Mouse (Mus musculus): ENCODE results near the gene Ugt1a7c. TPM values are rescaled to one million over a fixed set of nuclear protein-coding genes. Genes with fewer than 3 reads are reported as not detected.
"Not testable (repeated sequence)": the region's sequence is repeated elsewhere in the genome, so short reads cannot be mapped to it uniquely, and the experiment has no call there.

The Ugt1a7c gene
- 1.2 and 1.4 TPM in 2 replicates for polyA plus RNA-seq (2015; fragmentation: Nextera tagmentation; extraction: Ambion mirVana)

GRCm38 (mm10) chr1:88094941-88095492 lies at the start of gene Ugt1a7c:
TSS of gene Ugt1a7c (plus strand) at chr1:88095062.
- Histone ChIP-seq H3K4me1 (replicated peaks; ENCODE audit: control insufficient read depth, insufficient read depth, low read length) (no peaks in the 10 kb centered on the region), H3K4me2 (ENCODE audit: low read length) (no peak within 1 kb of the TSS), H3K9ac (replicated peaks; ENCODE audit: low read depth, low read length) (no peak within 1 kb of the TSS), H3K4me3 (replicated peaks; ENCODE audit: low read length) (no peak within 1 kb of the TSS), H3K27ac (ENCODE audit: low read length) (no peak within 1 kb of the TSS), H3K27me3 (replicated peaks; ENCODE audit: control insufficient read depth, insufficient read depth, low read length) (no peaks in the 10 kb centered on the region), H3K9me3 (ENCODE audit: control insufficient read depth, low read length) (no peaks in the 10 kb centered on the region), H3K36me3 (ENCODE audit: control insufficient read depth, insufficient read depth) (no peaks in the 10 kb centered on the region)
- WGBS = 65% methylated on average over 10 of the region's 10 CpGs
- no peak for ATAC-seq

GRCm38 (mm10) chr1:88047408-88047807 lies 47.5 kb upstream of the Ugt1a7c start:
- H3K4me3 ChIP-seq (replicated peaks; ENCODE audit: low read length); H3K9ac ChIP-seq (replicated peaks; ENCODE audit: low read depth, low read length); H3K9me3 ChIP-seq (ENCODE audit: control insufficient read depth, low read length); H3K4me1 ChIP-seq (replicated peaks; ENCODE audit: control insufficient read depth, insufficient read depth, low read length); H3K36me3 ChIP-seq (ENCODE audit: control insufficient read depth, insufficient read depth); H3K4me2 ChIP-seq (ENCODE audit: low read length); H3K27me3 ChIP-seq (replicated peaks; ENCODE audit: control insufficient read depth, insufficient read depth, low read length); ATAC-seq; H3K27ac ChIP-seq (ENCODE audit: low read length): not testable (repeated sequence)
- 90% methylated on average over 2 of the region's 2 CpGs for WGBS

- 78% methylated on average over 1 of the region's 1 CpGs for WGBS
- no peak for ATAC-seq
- no peaks in the 10 kb centered on the region for H3K9me3 ChIP-seq (ENCODE audit: control insufficient read depth, low read length)
Measured at GRCm38 (mm10) chr1:88055088-88055487, 39.8 kb upstream of the Ugt1a7c start, which contains the start of gene Ugt1a10. TSS of gene Ugt1a10 (plus strand) at chr1:88055388.

GRCm38 (mm10) chr1:88066472-88067102 lies 28.3 kb upstream of the Ugt1a7c start:
- 23% methylated on average over 1 of the region's 2 CpGs for WGBS
- H3K4me3 ChIP-seq (replicated peaks; ENCODE audit: low read length); H3K36me3 ChIP-seq (ENCODE audit: control insufficient read depth, insufficient read depth); H3K4me1 ChIP-seq (replicated peaks; ENCODE audit: control insufficient read depth, insufficient read depth, low read length); H3K4me2 ChIP-seq (ENCODE audit: low read length); H3K9me3 ChIP-seq (ENCODE audit: control insufficient read depth, low read length); H3K9ac ChIP-seq (replicated peaks; ENCODE audit: low read depth, low read length); H3K27ac ChIP-seq (ENCODE audit: low read length); H3K27me3 ChIP-seq (replicated peaks; ENCODE audit: control insufficient read depth, insufficient read depth, low read length); ATAC-seq: not testable (repeated sequence)

More at GRCm38 (mm10) chr1:88055088-88055487, 39.8 kb upstream of the Ugt1a7c start, which contains the start of gene Ugt1a10:
- H3K4me2 ChIP-seq (ENCODE audit: low read length) = no peak within 1 kb of the TSS
- H3K27ac ChIP-seq (ENCODE audit: low read length) = no peak within 1 kb of the TSS
- H3K27me3 ChIP-seq (replicated peaks; ENCODE audit: control insufficient read depth, insufficient read depth, low read length) = no peaks in the 10 kb centered on the region
- no peak within 1 kb of the TSS for H3K9ac ChIP-seq (replicated peaks; ENCODE audit: low read depth, low read length)
- H3K36me3 ChIP-seq (ENCODE audit: control insufficient read depth, insufficient read depth) = no peaks in the 10 kb centered on the region
- H3K4me3 ChIP-seq (replicated peaks; ENCODE audit: low read length) = no peak within 1 kb of the TSS
- H3K4me1 ChIP-seq (replicated peaks; ENCODE audit: control insufficient read depth, insufficient read depth, low read length) = no peaks in the 10 kb centered on the region

- Histone ChIP-seq H3K27me3 (replicated peaks; ENCODE audit: control insufficient read depth, insufficient read depth, low read length) (no peaks in the 10 kb centered on the region), H3K4me3 (replicated peaks; ENCODE audit: low read length) (no peak within 1 kb of the TSS), H3K9ac (replicated peaks; ENCODE audit: low read depth, low read length) (no peak within 1 kb of the TSS), H3K36me3 (ENCODE audit: control insufficient read depth, insufficient read depth) (no peaks in the 10 kb centered on the region), H3K4me1 (replicated peaks; ENCODE audit: control insufficient read depth, insufficient read depth, low read length) (no peaks in the 10 kb centered on the region), H3K27ac (ENCODE audit: low read length) (no peak within 1 kb of the TSS), H3K9me3 (ENCODE audit: control insufficient read depth, low read length) (no peaks in the 10 kb centered on the region), H3K4me2 (ENCODE audit: low read length) (no peak within 1 kb of the TSS)
- 82% methylated on average over 2 of the region's 2 CpGs for WGBS
- ATAC-seq = no peak
Measured at GRCm38 (mm10) chr1:88070495-88070894, 24.4 kb upstream of the Ugt1a7c start, which contains the start of gene Ugt1a9. TSS of gene Ugt1a9 (plus strand) at chr1:88070800.

- Histone ChIP-seq H3K27ac (ENCODE audit: low read length) (no peak overlapping the region), H3K4me2 (ENCODE audit: low read length) (no peak overlapping the region), H3K4me1 (replicated peaks; ENCODE audit: control insufficient read depth, insufficient read depth, low read length) (no peaks in the 10 kb centered on the region), H3K27me3 (replicated peaks; ENCODE audit: control insufficient read depth, insufficient read depth, low read length) (no peaks in the 10 kb centered on the region), H3K9me3 (ENCODE audit: control insufficient read depth, low read length) (no peaks in the 10 kb centered on the region), H3K4me3 (replicated peaks; ENCODE audit: low read length) (no peak overlapping the region), H3K36me3 (ENCODE audit: control insufficient read depth, insufficient read depth) (no peaks in the 10 kb centered on the region), H3K9ac (replicated peaks; ENCODE audit: low read depth, low read length) (no peak overlapping the region)
- 87% methylated on average over 4 of the region's 4 CpGs for WGBS
- no peak for ATAC-seq
Measured at GRCm38 (mm10) chr1:88070902-88071301, 24.0 kb upstream of the Ugt1a7c start.

- Histone ChIP-seq H3K9me3 (ENCODE audit: control insufficient read depth, low read length) (no peaks in the 10 kb centered on the region), H3K4me1 (replicated peaks; ENCODE audit: control insufficient read depth, insufficient read depth, low read length) (no peaks in the 10 kb centered on the region), H3K4me2 (ENCODE audit: low read length) (no peak overlapping the region), H3K27me3 (replicated peaks; ENCODE audit: control insufficient read depth, insufficient read depth, low read length) (no peaks in the 10 kb centered on the region), H3K36me3 (ENCODE audit: control insufficient read depth, insufficient read depth) (no peaks in the 10 kb centered on the region), H3K9ac (replicated peaks; ENCODE audit: low read depth, low read length) (no peak overlapping the region), H3K4me3 (replicated peaks; ENCODE audit: low read length) (no peak overlapping the region), H3K27ac (ENCODE audit: low read length) (no peak overlapping the region)
- ATAC-seq = no peak
- 91% methylated on average over 2 of the region's 2 CpGs for WGBS
Measured at GRCm38 (mm10) chr1:88074471-88074870, 20.4 kb upstream of the Ugt1a7c start.

GRCm38 (mm10) chr1:88077128-88077527 lies 17.7 kb upstream of the Ugt1a7c start:
- Histone ChIP-seq H3K4me2 (ENCODE audit: low read length) (no peak overlapping the region), H3K36me3 (ENCODE audit: control insufficient read depth, insufficient read depth) (no peaks in the 10 kb centered on the region), H3K4me3 (replicated peaks; ENCODE audit: low read length) (no peak overlapping the region), H3K4me1 (replicated peaks; ENCODE audit: control insufficient read depth, insufficient read depth, low read length) (no peaks in the 10 kb centered on the region), H3K27me3 (replicated peaks; ENCODE audit: control insufficient read depth, insufficient read depth, low read length) (no peaks in the 10 kb centered on the region), H3K27ac (ENCODE audit: low read length) (no peak overlapping the region), H3K9me3 (ENCODE audit: control insufficient read depth, low read length) (no peaks in the 10 kb centered on the region), H3K9ac (replicated peaks; ENCODE audit: low read depth, low read length) (no peak overlapping the region)
- ATAC-seq = no peak
- WGBS = 85% methylated on average over 1 of the region's 1 CpGs

- 98% methylated on average over 1 of the region's 1 CpGs for WGBS
- ATAC-seq = no peak
Measured at GRCm38 (mm10) chr1:88081670-88082069, 13.2 kb upstream of the Ugt1a7c start.

More at GRCm38 (mm10) chr1:88081670-88082069, 13.2 kb upstream of the Ugt1a7c start:
- Histone ChIP-seq H3K27ac (ENCODE audit: low read length) (no peak overlapping the region), H3K4me1 (replicated peaks; ENCODE audit: control insufficient read depth, insufficient read depth, low read length) (no peaks in the 10 kb centered on the region), H3K4me2 (ENCODE audit: low read length) (no peak overlapping the region), H3K9me3 (ENCODE audit: control insufficient read depth, low read length) (no peaks in the 10 kb centered on the region), H3K4me3 (replicated peaks; ENCODE audit: low read length) (no peak overlapping the region), H3K27me3 (replicated peaks; ENCODE audit: control insufficient read depth, insufficient read depth, low read length) (no peaks in the 10 kb centered on the region), H3K9ac (replicated peaks; ENCODE audit: low read depth, low read length) (no peak overlapping the region), H3K36me3 (ENCODE audit: control insufficient read depth, insufficient read depth) (no peaks in the 10 kb centered on the region)
